Mouse (Mus musculus) liver, postnatal 0 days (tissue): ENCODE data around the gene Nol4l.

Experiments
- CTCF ChIP-seq: sonication (generic); IDR thresholded peaks from 2 replicates; pipeline ENCODE4 v1.5.1; 2016; ENCODE audit warnings: antibody characterized with exemption, low read depth
- EP300 ChIP-seq: IDR thresholded peaks from 2 replicates; pipeline ENCODE4 v1.6.1; 2016; ENCODE audit warnings: antibody characterized with exemption, low read depth, mild to moderate bottlenecking

GRCm38 (mm10) chr2:153484071-153484470 lies 45.7 kb downstream of the Nol4l start:
- TF ChIP-seq CTCF (no peak), EP300 (no peak)
